Mouse (Mus musculus) inflammation-experienced regulatory T-cells, adult 16 weeks (primary cell): ENCODE results near the gene Fgd2. TPM values are rescaled to one million over a fixed set of nuclear protein-coding genes. Genes with fewer than 3 reads are reported as not detected.

Experiments
- polyA plus RNA-seq: library from polyadenylated mRNA; unstranded; fragments of 100-300 nt; shearing (Covaris generic); gene quantifications from one replicate; pipeline ENCODE4 v1.2.1, GENCODE M21; 2017

Fgd2 gene
- 3.1 TPM for polyA plus RNA-seq

DNA sequence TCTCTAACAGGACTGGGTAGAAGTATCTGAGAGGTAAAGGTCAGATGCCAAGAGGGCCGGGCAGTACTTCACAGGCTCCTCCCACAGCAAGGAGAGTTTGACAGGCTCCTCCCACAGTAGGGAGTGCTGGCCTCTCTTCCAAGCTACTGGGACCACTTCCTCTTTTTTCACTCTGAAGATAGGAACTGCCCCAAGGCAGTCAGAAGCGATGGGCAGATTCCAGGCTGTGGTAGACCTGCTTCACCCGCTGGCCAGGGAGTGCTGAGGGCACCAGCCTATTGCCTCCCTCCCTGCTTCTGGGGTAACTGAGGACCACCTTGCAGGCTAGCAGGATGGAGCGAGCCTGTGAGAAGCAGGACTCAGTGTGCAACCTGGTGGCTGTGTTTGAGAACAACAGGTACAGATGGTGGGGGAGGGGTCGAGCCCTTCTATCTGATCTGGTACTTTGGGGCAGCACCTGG, at the start of gene Fgd2:
Gene Fgd2, plus strand, starts transcription at position 154 of the 461 bp plus-strand sequence.

GRCm38 (mm10) chr17:29317380-29317779, 43.3 kb upstream of the Fgd2 start, which contains the start of gene Pi16:
Gene Pi16 (plus strand): TSS chr17:29317680.

GRCm38 (mm10) chr17:29347645-29348256, 13.0 kb upstream of the Fgd2 start, which contains the start of gene Mtch1:
Gene Mtch1 (minus strand): TSS chr17:29347934.

Other genes with a start within 250 kb of the Fgd2 start
- not detected for gene Rab44, start 246.8 kb upstream of the Fgd2 start, polyA plus RNA-seq
- gene Cpne5, start 122.7 kb upstream of the Fgd2 start, polyA plus RNA-seq, result 1.1 TPM
- 98.4 TPM for gene Ppil1, start 96.7 kb upstream of the Fgd2 start, polyA plus RNA-seq
- gene BC004004, start 92.1 kb upstream of the Fgd2 start, polyA plus RNA-seq, result 151 TPM
- not detected for gene Pi16, start 43.2 kb upstream of the Fgd2 start, polyA plus RNA-seq
- gene Mtch1, start 13.0 kb upstream of the Fgd2 start, polyA plus RNA-seq, result 4.8 TPM
- gene Pim1, start 129.8 kb downstream of the Fgd2 start, polyA plus RNA-seq, result 34.1 TPM
- not detected for gene Gm17657, start 188.7 kb downstream of the Fgd2 start, polyA plus RNA-seq
- gene Tbc1d22b, start 188.9 kb downstream of the Fgd2 start, polyA plus RNA-seq, result 33.6 TPM
- 5.2 TPM for gene Tmem217, start 191.5 kb downstream of the Fgd2 start, polyA plus RNA-seq